ENCODE assay signal across 14 mouse cellular contexts in the genomic region with DNA sequence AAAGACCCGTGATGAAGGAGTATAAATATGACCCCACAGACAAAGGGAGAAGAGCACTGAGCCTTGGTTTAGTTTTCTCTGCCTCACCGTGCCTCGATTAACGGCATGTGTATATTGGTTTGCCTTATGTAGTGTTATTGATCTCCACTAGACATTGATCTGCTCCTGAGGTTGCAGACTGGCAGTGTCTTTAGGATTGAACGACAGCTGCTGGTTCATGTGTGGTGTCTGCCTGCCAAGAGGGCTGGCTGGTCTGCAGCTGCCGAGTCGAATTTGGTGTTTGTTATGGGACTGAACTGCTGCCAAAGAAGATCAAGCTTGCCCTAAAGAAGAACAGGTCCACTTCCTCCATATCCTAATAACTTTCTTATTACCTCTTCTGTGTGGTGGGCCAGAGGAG. TPM values are rescaled to one million over a fixed set of nuclear protein-coding genes. Genes with fewer than 3 reads are reported as not detected.
DNase-seq lines count a peak whose midpoint lies in the region; TF ChIP-seq lines count a peak whose summit lies in the region.
"Had no signal": no experiment of that assay in that cellular context is flagged by ENCODE, and none has a peak within 500 bp of the region (broad histone marks: within the 10 kb centered on the region; RNA-seq: fewer than 3 reads in every experiment).

No protein-coding gene starts in this region.

- H3K4me3 ChIP-seq in myocyte = no peak overlapping the region
- H3K4me3 ChIP-seq: embryonic facial prominence, embryonic 10.5 days; embryonic facial prominence, embryonic 12.5 days; forebrain, embryonic 12.5 days had no signal

- no peak overlapping the region for H3K4me2 ChIP-seq in myocyte (ENCODE audit: low read depth)
- H3K4me2 ChIP-seq: embryonic facial prominence, embryonic 12.5 days; forebrain, embryonic 12.5 days had no signal

- TF ChIP-seq CTCF in brain, embryonic 14.5 days (IDR thresholded peaks at IDR 0.05; ENCODE audit: borderline replicate concordance, extremely low read depth, insufficient read depth, insufficient read length) = no peak

- H3K79me2 ChIP-seq in myocyte (ENCODE audit: control insufficient read depth, insufficient read depth) = no peaks in the 10 kb centered on the region

- TF ChIP-seq POLR2A in brain, embryonic 14.5 days (IDR thresholded peaks at IDR 0.05; ENCODE audit: borderline replicate concordance, extremely low read depth, insufficient read depth, insufficient read length, poor library complexity, severe bottlenecking) = no peak
- TF ChIP-seq POLR2A in myocyte (IDR thresholded peaks at IDR 0.05; ENCODE audit: insufficient read length, low read depth) = no peak

- H3K36me3 ChIP-seq in myocyte (ENCODE audit: control insufficient read depth, insufficient read depth) = no peaks in the 10 kb centered on the region
- H3K36me3 ChIP-seq: embryonic facial prominence, embryonic 10.5 days; embryonic facial prominence, embryonic 12.5 days; forebrain, embryonic 12.5 days had no signal

- intact Hi-C loops in heart, postnatal 25 days (cut with DNase I) = no loop called here

- H3ac ChIP-seq in myocyte (ENCODE audit: control insufficient read depth, insufficient read length) = no peak overlapping the region

- peak; percentile 51 for DNase-seq in heart, adult 11 months
- no peak for DNase-seq in heart, postnatal 25 days (ENCODE audit: low spot score)
- peak; percentile 21 for DNase-seq in brain, embryonic 14.5 days (ENCODE audit: low read depth)
- DNase-seq in urinary bladder, adult 18-20 months (ENCODE audit: low spot score in 2 of 2) = no peak
- DNase-seq: adrenal gland, adult 2 months; adrenal gland, postnatal 10 days; adrenal gland, postnatal 25 days; cerebellum, adult 11-12 months; cerebellum, adult 2 months; cerebellum, adult 9-10 months had no signal

- no peaks in the 10 kb centered on the region for H3K27me3 ChIP-seq in myocyte (ENCODE audit: control insufficient read depth, insufficient read depth, insufficient read length)
- H3K27me3 ChIP-seq: embryonic facial prominence, embryonic 12.5 days; forebrain, embryonic 12.5 days had no signal

TF ChIP-seq in myocyte, 11 proteins besides CTCF, POLR2A, EP300 and RAD21:
- TF ChIP-seq MAX (IDR thresholded peaks at IDR 0.05; ENCODE audit: low read depth) = no peak
- TF ChIP-seq SRF (IDR thresholded peaks at IDR 0.05; ENCODE audit: control insufficient read depth, insufficient read length, low read depth) = no peak
- TF ChIP-seq MYOG (IDR thresholded peaks at IDR 0.05; ENCODE audit: control insufficient read depth in 1 of 3, insufficient read depth in 1 of 3, insufficient read length in 2 of 3, low read depth in 2 of 3) = peak in 1 of 3 experiments; percentile 52
- TF ChIP-seq POLR2AphosphoS2 (IDR thresholded peaks at IDR 0.05; ENCODE audit: insufficient read length, low read depth) = no peak
- TF ChIP-seq TCF12 (IDR thresholded peaks at IDR 0.05; ENCODE audit: insufficient read depth, poor library complexity, severe bottlenecking) = no peak
- TF ChIP-seq CEBPB (IDR thresholded peaks at IDR 0.05; ENCODE audit: insufficient read depth, poor library complexity, severe bottlenecking) = no peak
- no peak for TF ChIP-seq E2F4 (IDR thresholded peaks at IDR 0.05; ENCODE audit: insufficient read depth)
- no peak for TF ChIP-seq TCF3 (IDR thresholded peaks at IDR 0.05; ENCODE audit: insufficient read length, low read depth)
- TF ChIP-seq REST (IDR thresholded peaks at IDR 0.05; ENCODE audit: insufficient read depth, insufficient read length) = no peak
- TF ChIP-seq MYOD1 (IDR thresholded peaks at IDR 0.05; ENCODE audit: control insufficient read depth in 1 of 3, insufficient read length in 2 of 3, low read depth in 2 of 3) = peak in 2 of 3 experiments; percentile 47 to 51
- no peak for TF ChIP-seq USF1 (IDR thresholded peaks at IDR 0.05; ENCODE audit: low read depth)
TF ChIP-seq in myocyte: peak in this region for 2.

RNA-seq across cellular contexts. Expression of gene Epb41l2, which starts 5.2 kb away (rescaled TPM):
- total RNA-seq in heart, postnatal 25 days (2021) = 10 to 100 TPM; 53.9 to 60.5 TPM
- polyA plus RNA-seq in brain, embryonic 14.5 days (2012; rRNA removed) = 36.2 and 63.4 TPM in 2 replicates
- 22.3 TPM for polyA plus RNA-seq in myocyte (2012; fragmentation: generic; extraction: Trizol)

RNA-seq across cellular contexts. Expression of gene Akap7, which starts 46.7 kb away (rescaled TPM):
- total RNA-seq in heart, postnatal 25 days (2021) = 10 to 100 TPM; 52.6 to 58.2 TPM
- polyA plus RNA-seq in brain, embryonic 14.5 days (2012; rRNA removed) = 17.6 and 24.6 TPM in 2 replicates
- 9.0 TPM for polyA plus RNA-seq in myocyte (2012; fragmentation: generic; extraction: Trizol)

Comparison
In these comparisons a context has a peak if more than half of its experiments do, and no peak if none do; other contexts are left out.
1. DNase-seq: peak in heart, adult 11 months (single experiment) and brain, embryonic 14.5 days (single experiment); none in heart, postnatal 25 days (single experiment) and urinary bladder, adult 18-20 months (0 of 2).